Mouse (Mus musculus): ENCODE data around the gene Ip6k2.

DNA sequence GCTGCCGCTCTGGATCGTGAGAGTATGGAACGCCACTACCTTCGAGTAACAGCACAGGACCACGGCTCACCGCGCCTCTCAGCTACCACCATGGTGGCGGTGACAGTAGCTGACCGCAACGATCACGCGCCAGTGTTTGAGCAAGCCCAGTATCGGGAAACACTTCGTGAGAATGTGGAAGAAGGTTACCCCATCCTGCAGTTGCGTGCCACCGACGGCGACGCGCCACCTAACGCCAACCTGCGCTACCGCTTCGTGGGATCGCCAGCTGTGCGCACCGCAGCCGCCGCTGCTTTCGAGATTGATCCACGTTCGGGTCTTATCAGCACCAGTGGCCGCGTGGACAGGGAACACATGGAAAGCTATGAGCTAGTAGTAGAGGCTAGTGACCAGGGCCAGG is 43.9 kb downstream of the Ip6k2 start:
- TF ChIP-seq CTCF (IDR thresholded peaks at IDR 0.05; ENCODE audit: borderline replicate concordance, insufficient read depth, low read length) (peak; percentile 23; the same call in 1 of the 2 replicates), POLR2A (IDR thresholded peaks at IDR 0.05; ENCODE audit: low read depth, low read length) (no peak)

All from embryonic fibroblast, embryonic 13.5 days (primary cell).